Mouse (Mus musculus) cortical plate, adult 2 months (tissue): ENCODE data around the gene Pard3b.

ENCODE experiments used
- CTCF ChIP-seq: fragments of 200-500 bp; IDR thresholded peaks from 2 replicates; pipeline ENCODE4 v1.5.1; 2011; ENCODE audit warnings: mild to moderate bottlenecking, control low read depth, low read length; ENCODE audit not compliant: insufficient read depth; ENCODE audit errors: extremely low read depth
- POLR2A ChIP-seq: fragments of 200-500 bp; IDR thresholded peaks from 2 replicates; pipeline ENCODE4 v1.6.1; 2011; ENCODE audit warnings: mild to moderate bottlenecking, low read length, control low read depth; ENCODE audit not compliant: insufficient read depth; ENCODE audit errors: extremely low read depth

GRCm38 (mm10) chr1:62562987-62563386 is 924.4 kb downstream of the Pard3b start:
- TF ChIP-seq CTCF, result no peak
- TF ChIP-seq POLR2A, result no peak
